Mouse (Mus musculus): Measurements from ENCODE around the gene Cd3eap. TPM values are rescaled to one million over a fixed set of nuclear protein-coding genes. Genes with fewer than 3 reads are reported as not detected.

The Cd3eap gene
- polyA plus RNA-seq, 1 experiment, result 2.8 TPM

DNA sequence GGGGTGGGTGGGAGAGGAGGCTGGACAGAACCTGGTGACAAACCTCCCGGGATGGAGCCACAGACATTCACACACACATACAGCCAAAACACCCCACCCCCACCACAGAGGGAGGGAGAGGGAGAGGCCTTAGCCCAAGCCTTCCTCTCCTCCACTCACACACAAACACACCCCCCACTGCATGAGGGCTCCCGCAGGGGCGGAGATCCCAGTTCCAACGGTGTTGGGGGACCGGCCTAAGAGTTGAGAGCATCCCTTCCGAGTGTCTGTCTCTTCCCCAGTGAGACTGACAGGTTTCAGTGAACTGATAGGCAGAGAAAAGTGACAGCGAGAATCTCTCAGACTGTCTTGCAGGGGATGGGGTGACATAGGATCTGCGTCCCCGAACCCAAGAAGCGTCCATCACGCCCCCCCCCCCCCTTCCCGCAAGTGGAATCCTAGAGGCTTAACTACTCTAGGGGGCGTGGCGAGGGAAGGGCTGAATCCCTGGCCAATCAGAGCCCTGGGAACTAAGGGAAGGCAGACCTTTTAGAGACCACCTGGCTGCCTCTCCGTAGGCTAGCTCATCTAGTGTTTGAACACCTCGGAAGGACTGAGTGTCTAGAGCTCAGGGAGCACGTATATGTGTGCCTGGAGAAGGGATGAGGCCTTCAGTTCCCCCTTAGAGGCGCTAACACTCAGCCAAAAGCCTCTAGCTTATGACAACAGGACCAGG lies 51.4 kb downstream of the Cd3eap start:
- Histone ChIP-seq H3K27ac (ENCODE audit: control insufficient read depth, insufficient read depth, low read depth, low read length) (peak overlapping the region; percentile 72; the same call in 1 of the 2 replicates), H3K4me3 (ENCODE audit: control insufficient read depth, low read depth, low read length) (peak overlapping the region; percentile 86), H3K36me3 (ENCODE audit: control insufficient read depth, insufficient read depth, low read length) (no peaks in the 10 kb centered on the region), H3K27me3 (ENCODE audit: control insufficient read depth, insufficient read depth, low read length) (no peaks in the 10 kb centered on the region; the same call in 1 of the 2 replicates), H3K4me1 (ENCODE audit: control insufficient read depth, insufficient read depth, low read length) (peaks cover 39% of the 10 kb centered on the region)
- TF ChIP-seq CTCF (IDR thresholded peaks at IDR 0.05; ENCODE audit: control insufficient read depth, insufficient read depth, insufficient replicate concordance, low read depth, low read length), result no peak
- TF ChIP-seq POLR2A (IDR thresholded peaks at IDR 0.05; ENCODE audit: control insufficient read depth, low read depth, low read length), result no peak

DNA sequence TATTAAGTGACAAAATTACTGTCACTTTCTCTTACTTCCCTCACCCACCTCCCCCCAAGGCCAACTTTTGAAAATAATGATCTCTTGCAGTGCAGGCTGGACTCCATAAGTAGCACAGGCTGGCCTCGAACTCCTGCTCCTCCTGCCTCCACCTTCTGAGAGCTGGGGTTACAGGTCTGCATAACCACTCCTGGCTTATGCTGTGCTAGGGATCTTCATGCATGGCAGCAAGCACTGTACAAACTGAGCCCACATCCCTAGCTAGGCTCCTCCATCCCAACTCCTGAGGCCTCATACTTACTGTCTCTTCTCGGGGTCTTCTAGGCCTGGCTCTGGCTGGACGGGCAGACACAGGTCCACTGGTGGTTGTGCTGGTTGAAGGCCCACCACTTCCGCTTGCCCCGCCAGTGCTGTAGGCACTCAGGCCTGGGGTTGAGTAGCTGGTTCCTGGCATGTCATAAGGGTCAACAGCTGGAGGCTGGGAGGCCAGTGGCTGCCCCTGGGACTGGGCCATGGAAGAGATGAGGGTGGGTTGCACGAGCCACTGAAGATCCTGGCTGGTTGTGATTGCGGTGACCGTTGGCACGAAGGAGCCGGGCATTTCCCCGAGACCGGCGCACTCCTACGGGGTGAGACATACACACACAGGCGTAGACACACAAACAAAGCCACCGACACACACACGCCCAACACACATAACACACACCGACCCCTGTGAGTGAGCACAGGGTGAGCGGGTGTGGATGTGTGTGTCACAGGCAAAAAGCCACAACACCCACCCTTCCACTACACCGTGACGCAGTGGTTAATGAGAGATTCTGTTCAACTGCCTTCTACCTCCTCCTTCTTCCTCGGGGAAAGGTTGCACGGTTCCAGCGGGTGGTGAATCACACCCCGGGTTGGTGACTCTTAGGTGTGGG lies 52.2 kb downstream of the Cd3eap start:
- Histone ChIP-seq H3K4me3 (ENCODE audit: control insufficient read depth, low read depth, low read length) (no peak overlapping the region), H3K4me1 (ENCODE audit: control insufficient read depth, insufficient read depth, low read length) (peaks cover 39% of the 10 kb centered on the region), H3K27ac (ENCODE audit: control insufficient read depth, insufficient read depth, low read depth, low read length) (no peak overlapping the region), H3K27me3 (ENCODE audit: control insufficient read depth, insufficient read depth, low read length) (no peaks in the 10 kb centered on the region; the same call in 1 of the 2 replicates), H3K36me3 (ENCODE audit: control insufficient read depth, insufficient read depth, low read length) (no peaks in the 10 kb centered on the region)
- TF ChIP-seq POLR2A (IDR thresholded peaks at IDR 0.05; ENCODE audit: control insufficient read depth, low read depth, low read length) (no peak), CTCF (IDR thresholded peaks at IDR 0.05; ENCODE audit: control insufficient read depth, insufficient read depth, insufficient replicate concordance, low read depth, low read length) (no peak)

Other genes starting within 250 kb of the Cd3eap start
- 13.2 and 16.4 TPM in 2 replicates for gene Gm4969, start 241.1 kb downstream of the Cd3eap start, polyA plus RNA-seq (2012; rRNA removed)
- 49.3 and 59.7 TPM in 2 replicates for gene Fbxo46, start 239.6 kb downstream of the Cd3eap start, polyA plus RNA-seq (2012; rRNA removed)
- gene Qpctl, start 210.2 kb downstream of the Cd3eap start, polyA plus RNA-seq (2012; rRNA removed), result 12.7 and 13.5 TPM in 2 replicates
- 135 and 140 TPM in 2 replicates for gene Snrpd2, start 209.8 kb downstream of the Cd3eap start, polyA plus RNA-seq (2012; rRNA removed)
- 20.9 and 24.3 TPM in 2 replicates for gene Gipr, start 193.4 kb downstream of the Cd3eap start, polyA plus RNA-seq (2012; rRNA removed)
- 11.1 and 12.9 TPM in 2 replicates for gene Eml2, start 183.1 kb downstream of the Cd3eap start, polyA plus RNA-seq (2012; rRNA removed)
- 9.5 and 16.2 TPM in 2 replicates for gene Gpr4, start 146.9 kb downstream of the Cd3eap start, polyA plus RNA-seq (2012; rRNA removed)
- gene Opa3, start 131.1 kb downstream of the Cd3eap start, polyA plus RNA-seq (2012; rRNA removed), result 13.6 and 14.5 TPM in 2 replicates
- gene Vasp, start 87.7 kb downstream of the Cd3eap start, polyA plus RNA-seq (2012; rRNA removed), result 42.4 and 44.7 TPM in 2 replicates
- 0.20 and 0.30 TPM in 2 replicates for gene Ppm1n, start 79.4 kb downstream of the Cd3eap start, polyA plus RNA-seq (2012; rRNA removed)
- 15.6 and 17.4 TPM in 2 replicates for gene Rtn2, start 76.9 kb downstream of the Cd3eap start, polyA plus RNA-seq (2012; rRNA removed)
- 3.9 and 4.1 TPM in 2 replicates for gene Fosb, start 49.4 kb downstream of the Cd3eap start, polyA plus RNA-seq (2012; rRNA removed)
- 50.1 and 66.6 TPM in 2 replicates for gene Ercc1, start 14.7 kb downstream of the Cd3eap start, polyA plus RNA-seq (2012; rRNA removed)
- 49.5 and 71.4 TPM in 2 replicates for gene Ppp1r13l, start 266 bp upstream of the Cd3eap start, polyA plus RNA-seq (2012; rRNA removed)
- 50.6 and 53.3 TPM in 2 replicates for gene Ercc2, start 22.5 kb upstream of the Cd3eap start, polyA plus RNA-seq (2012; rRNA removed)
- 33.3 and 39.9 TPM in 2 replicates for gene Klc3, start 44.6 kb upstream of the Cd3eap start, polyA plus RNA-seq (2012; rRNA removed)
- gene Ckm, start 45.3 kb upstream of the Cd3eap start, polyA plus RNA-seq (2012; rRNA removed), result 2.4 and 8.7 TPM in 2 replicates
- 13.2 and 14.1 TPM in 2 replicates for gene Mark4, start 99.3 kb upstream of the Cd3eap start, polyA plus RNA-seq (2012; rRNA removed)
- 26.1 and 27.2 TPM in 2 replicates for gene Exoc3l2, start 103.8 kb upstream of the Cd3eap start, polyA plus RNA-seq (2012; rRNA removed)
- 3.0 and 3.7 TPM in 2 replicates for gene Bloc1s3, start 148.9 kb upstream of the Cd3eap start, polyA plus RNA-seq (2012; rRNA removed)
- gene Trappc6a, start 148.9 kb upstream of the Cd3eap start, polyA plus RNA-seq (2012; rRNA removed), result 61.1 and 62.1 TPM in 2 replicates
- gene Nkpd1, start 158.4 kb upstream of the Cd3eap start, polyA plus RNA-seq (2012; rRNA removed), result 5.6 and 6.9 TPM in 2 replicates
- gene Ppp1r37, start 203.6 kb upstream of the Cd3eap start, polyA plus RNA-seq (2012; rRNA removed), result 37.3 and 48.4 TPM in 2 replicates
- gene Zfp296, start 217.8 kb upstream of the Cd3eap start, polyA plus RNA-seq (2012; rRNA removed), result 7.0 and 10.5 TPM in 2 replicates
- gene Gemin7, start 218.1 kb upstream of the Cd3eap start, polyA plus RNA-seq (2012; rRNA removed), result 64.1 and 68.2 TPM in 2 replicates
- 93.7 and 99.3 TPM in 2 replicates for gene Clasrp, start 245.0 kb upstream of the Cd3eap start, polyA plus RNA-seq (2012; rRNA removed)

All from testis, adult 2 months (tissue).